Comparison of ENCODE assay signal across 28 mouse cellular contexts in genomic region chr7:135817868-135818267, GRCm38 (mm10).
DNase-seq lines count a peak whose midpoint lies in the region; ATAC-seq and TF ChIP-seq lines count a peak whose summit lies in the region.
"Had no signal": no experiment of that assay in that cellular context is flagged by ENCODE, and none has a peak within 500 bp of the region (broad histone marks: within the 10 kb centered on the region; RNA-seq: fewer than 3 reads in every experiment).

No protein-coding gene starts in this region.

- no peaks in the 10 kb centered on the region for H3K27me3 ChIP-seq in heart, embryonic 11.5 days (ENCODE audit: control insufficient read depth, insufficient read depth, low read length)
- peaks cover 21% of the 10 kb centered on the region for H3K27me3 ChIP-seq in erythroblast, embryonic 14.5 days (ENCODE audit: control insufficient read depth)
- H3K27me3 ChIP-seq in liver, embryonic 13.5 days = no peaks in the 10 kb centered on the region
- H3K27me3 ChIP-seq: embryonic facial prominence, embryonic 15.5 days; limb, embryonic 13.5 days had no signal

- no peak for TF ChIP-seq POLR2A in bone marrow, adult 2 months (IDR thresholded peaks at IDR 0.05; ENCODE audit: borderline replicate concordance, control insufficient read depth, low read depth, low read length)

- WGBS in heart, embryonic 11.5 days (ENCODE audit: insufficient replicate concordance) = 26% methylated on average over 3 of the region's 3 CpGs
- 70% methylated on average over 3 of the region's 3 CpGs for WGBS in bone marrow, adult 2 months
- 34% methylated on average over 3 of the region's 3 CpGs for WGBS in liver, embryonic 13.5 days (ENCODE audit: insufficient replicate concordance)

- no peak overlapping the region for H3K9ac ChIP-seq in heart, embryonic 11.5 days (ENCODE audit: low read depth, low read length)
- peak overlapping the region; percentile 77 for H3K9ac ChIP-seq in liver, embryonic 13.5 days
- H3K9ac ChIP-seq: embryonic facial prominence, embryonic 15.5 days; forebrain, postnatal 0 days; hindbrain, embryonic 14.5 days; limb, embryonic 13.5 days had no signal

- ATAC-seq in heart, embryonic 11.5 days (replicated peaks; ENCODE audit: insufficient number of reproducible peaks, low FRiP score, low TSS enrichment) = peak; percentile 57
- ATAC-seq in liver, embryonic 13.5 days (ENCODE audit: low read depth) = peak; percentile 76
- ATAC-seq: forebrain, postnatal 0 days; intestine, postnatal 0 days; midbrain, embryonic 16.5 days had no signal

- no peak overlapping the region; the same call in 1 of the 2 replicates for H3K4me2 ChIP-seq in heart, embryonic 11.5 days
- peak overlapping the region; percentile 65 for H3K4me2 ChIP-seq in liver, embryonic 13.5 days
- H3K4me2 ChIP-seq: embryonic facial prominence, embryonic 15.5 days; hindbrain, embryonic 14.5 days; limb, embryonic 13.5 days had no signal

- H3K4me1 ChIP-seq in heart, embryonic 11.5 days (ENCODE audit: control insufficient read depth, insufficient read depth, low read length) = no peaks in the 10 kb centered on the region
- H3K4me1 ChIP-seq in bone marrow, adult 2 months (ENCODE audit: control insufficient read depth, insufficient read depth, low read length) = peaks cover 4% of the 10 kb centered on the region
- H3K4me1 ChIP-seq in erythroblast, embryonic 14.5 days (ENCODE audit: control insufficient read depth) = peaks cover 76% of the 10 kb centered on the region
- H3K4me1 ChIP-seq in liver, embryonic 13.5 days (replicated peaks) = peaks cover 64% of the 10 kb centered on the region
- H3K4me1 ChIP-seq: embryonic facial prominence, embryonic 10.5 days; embryonic facial prominence, embryonic 15.5 days; limb, embryonic 13.5 days had no signal

- DNase-seq in heart, adult 18-20 months = no peak
- DNase-seq in liver, embryonic 13.5 days = peak; percentile 37
- DNase-seq in MN1 (ENCODE audit: low spot score) = no peak
- DNase-seq in embryo, embryonic 10 days (ENCODE audit: low spot score) = no peak
- DNase-seq in ovary, postnatal 36 days (ENCODE audit: low spot score) = no peak
- DNase-seq: adrenal gland, postnatal 25 days; cerebellum, adult 2 months; cerebellum, postnatal 14 days; forebrain, postnatal 0 days; gastrocnemius, postnatal 25 days; heart, adult 11 months; kidney, adult 9 months; kidney, postnatal 14 days; lung, adult 2 months; lung, postnatal 10 days; right cerebral cortex, adult 18-20 months; spleen, adult 18-20 months; thymus, adult 2 months; thymus, postnatal 36 days had no signal

- no peaks in the 10 kb centered on the region for H3K36me3 ChIP-seq in heart, embryonic 11.5 days (ENCODE audit: control insufficient read depth, insufficient read depth, low read length)
- H3K36me3 ChIP-seq in erythroblast, embryonic 14.5 days (ENCODE audit: control insufficient read depth) = peaks cover 33% of the 10 kb centered on the region
- no peaks in the 10 kb centered on the region for H3K36me3 ChIP-seq in liver, embryonic 13.5 days
- H3K36me3 ChIP-seq: embryonic facial prominence, embryonic 10.5 days; embryonic facial prominence, embryonic 15.5 days; limb, embryonic 13.5 days had no signal

- H3K27ac ChIP-seq in heart, embryonic 11.5 days (ENCODE audit: low read depth, low read length) = peak overlapping the region; percentile 29; the same call in 1 of the 2 replicates
- H3K27ac ChIP-seq in bone marrow, adult 2 months (ENCODE audit: control insufficient read depth, insufficient read depth, low read depth, low read length, poor library complexity) = peak overlapping the region; percentile 42
- peak overlapping the region; percentile 97 for H3K27ac ChIP-seq in liver, embryonic 13.5 days
- H3K27ac ChIP-seq: embryonic facial prominence, embryonic 10.5 days; embryonic facial prominence, embryonic 15.5 days; hindbrain, embryonic 14.5 days; limb, embryonic 13.5 days had no signal

- TF ChIP-seq CTCF in bone marrow, adult 2 months (IDR thresholded peaks at IDR 0.05; ENCODE audit: control insufficient read depth, insufficient read depth, low read length) = no peak

- H3K4me3 ChIP-seq in heart, embryonic 11.5 days (ENCODE audit: low read depth, low read length) = no peak overlapping the region
- no peak overlapping the region for H3K4me3 ChIP-seq in bone marrow, adult 2 months (replicated peaks; ENCODE audit: control insufficient read depth, low read depth, low read length)
- peak overlapping the region; percentile 36 for H3K4me3 ChIP-seq in erythroblast, embryonic 14.5 days (replicated peaks)
- 0 out of 2 replicates have a peak overlapping the region, but pooled peaks have one; percentile 11 for H3K4me3 ChIP-seq in liver, embryonic 13.5 days (replicated peaks)
- H3K4me3 ChIP-seq: embryonic facial prominence, embryonic 10.5 days; embryonic facial prominence, embryonic 15.5 days; limb, embryonic 13.5 days had no signal

- H3K9me3 ChIP-seq in heart, embryonic 11.5 days (replicated peaks; ENCODE audit: control insufficient read depth, low read length) = no peaks in the 10 kb centered on the region
- H3K9me3 ChIP-seq in erythroblast, embryonic 14.5 days (ENCODE audit: control insufficient read depth, low read length) = peaks cover 36% of the 10 kb centered on the region
- 0 out of 2 replicates have a peak, but pooled peaks cover 3% of the 10 kb centered on the region for H3K9me3 ChIP-seq in liver, embryonic 13.5 days (replicated peaks)
- H3K9me3 ChIP-seq: embryonic facial prominence, embryonic 10.5 days; embryonic facial prominence, embryonic 15.5 days; limb, embryonic 13.5 days had no signal

Comparison
In these comparisons a context has a peak if more than half of its experiments do, and no peak if none do; other contexts are left out.
1. H3K27ac ChIP-seq: peak in every context shown above with its lines; median percentile 97 in liver, embryonic 13.5 days; 42 in bone marrow, adult 2 months; 29 in heart, embryonic 11.5 days.
2. H3K4me3 ChIP-seq: peak in erythroblast, embryonic 14.5 days (single experiment) and liver, embryonic 13.5 days (single experiment); none in heart, embryonic 11.5 days (single experiment) and bone marrow, adult 2 months (single experiment).